Mouse (Mus musculus): ENCODE measurements around the gene Atm. TPM values are rescaled to one million over a fixed set of nuclear protein-coding genes. Genes with fewer than 3 reads are reported as not detected.

Gene Atm
- total and polyA plus RNA-seq, 3 experiments, result 19.0 to 33.6 (median 22.8) TPM

- peaks cover 6 to 27% of the 10 kb centered on the region in 2 experiments; a peak in 3 of 4 replicates for H3K4me1 ChIP-seq (ENCODE audit: control insufficient read depth in 1 of 2, insufficient read depth in 2 of 2)
- no peaks in the 10 kb centered on the region for H3K36me3 ChIP-seq (replicated peaks in 1 of 2; ENCODE audit: control insufficient read depth in 1 of 2, insufficient read depth in 1 of 2, low read length in 1 of 2)
- H3K9ac ChIP-seq (ENCODE audit: insufficient read depth, low read depth), result no peak overlapping the region
- no peak overlapping the region for H3K4me2 ChIP-seq (ENCODE audit: insufficient read depth, low read depth, poor library complexity, severe bottlenecking)
- no peak for DNase-seq (ENCODE audit: extremely low read depth)
- H3K27me3 ChIP-seq (replicated peaks), result no peaks in the 10 kb centered on the region
- TF ChIP-seq BHLHE40 (IDR thresholded peaks at IDR 0.05; ENCODE audit: low read depth, low read length) (peak; percentile 54), IRF4 (IDR thresholded peaks at IDR 0.05; ENCODE audit: low read depth, low read length) (no peak), UBTF (IDR thresholded peaks at IDR 0.05; ENCODE audit: low read depth, low read length) (no peak), ZMIZ1 (IDR thresholded peaks at IDR 0.05; ENCODE audit: low read depth, low read length) (no peak)
- in situ Hi-C loops (cut with MboI; ENCODE audit: low pct_ligation_motif_present, low pct_unique_long_range_greater_than_20kb, low sequenced_read_pairs) (no loop called here), dilution Hi-C loops (cut with MboI; ENCODE audit: extremely low pct_ligation_motif_present, extremely low pct_unique_long_range_greater_than_20kb, low sequenced_read_pairs) (no loop called here)
- H3K9me3 ChIP-seq (replicated peaks; ENCODE audit: low read length), result no peaks in the 10 kb centered on the region
- no peak overlapping the region for H3K27ac ChIP-seq (ENCODE audit: insufficient read depth, low read depth)
- no peak overlapping the region for H3K4me3 ChIP-seq (replicated peaks in 1 of 3; ENCODE audit: low read depth in 2 of 3, low read length in 2 of 3, poor library complexity in 1 of 3)
- H3K79me2 ChIP-seq (replicated peaks; ENCODE audit: control insufficient read depth, extremely low read depth, insufficient read depth, poor library complexity, severe bottlenecking), result no peaks in the 10 kb centered on the region
Observed at GRCm38 (mm10) chr9:53390136-53390535, 146.4 kb downstream of the Atm start.

Other genes with a start within 250 kb of the Atm start
- not detected in 2 replicates for gene Exph5, start 235.1 kb downstream of the Atm start, total RNA-seq (2012; rRNA removed)
- gene Exph5, start 235.1 kb downstream of the Atm start, total RNA-seq (2014; rRNA removed), result not detected in 2 replicates
- gene Exph5, start 235.1 kb downstream of the Atm start, polyA plus RNA-seq (2012; ENCODE audit: insufficient read length, low read depth), result 0.04 TPM in 1 of 2 replicates, not detected in the other
- gene Kdelc2, start 152.7 kb downstream of the Atm start, total RNA-seq (2012; rRNA removed), result not detected in 2 replicates
- gene Kdelc2, start 152.7 kb downstream of the Atm start, total RNA-seq (2014; rRNA removed), result not detected in 2 replicates
- gene Kdelc2, start 152.7 kb downstream of the Atm start, polyA plus RNA-seq (2012; ENCODE audit: insufficient read length, low read depth), result not detected in 2 replicates
- 0.30 and 0.38 TPM in 2 replicates for gene 4930550C14Rik, start 134.4 kb downstream of the Atm start, total RNA-seq (2012; rRNA removed)
- gene 4930550C14Rik, start 134.4 kb downstream of the Atm start, total RNA-seq (2014; rRNA removed), result 1.3 and 1.7 TPM in 2 replicates
- 0.97 and 1.5 TPM in 2 replicates for gene 4930550C14Rik, start 134.4 kb downstream of the Atm start, polyA plus RNA-seq (2012; ENCODE audit: insufficient read length, low read depth)
- 12.6 and 14.8 TPM in 2 replicates for gene Npat, start 307 bp upstream of the Atm start, total RNA-seq (2012; rRNA removed)
- 21.2 and 22.3 TPM in 2 replicates for gene Npat, start 307 bp upstream of the Atm start, total RNA-seq (2014; rRNA removed)
- gene Npat, start 307 bp upstream of the Atm start, polyA plus RNA-seq (2012; ENCODE audit: insufficient read length, low read depth), result 18.6 and 21.5 TPM in 2 replicates
- gene Acat1, start 73.6 kb upstream of the Atm start, total RNA-seq (2012; rRNA removed), result 48.0 and 49.2 TPM in 2 replicates
- gene Acat1, start 73.6 kb upstream of the Atm start, total RNA-seq (2014; rRNA removed), result 62.7 and 66.9 TPM in 2 replicates
- gene Acat1, start 73.6 kb upstream of the Atm start, polyA plus RNA-seq (2012; ENCODE audit: insufficient read length, low read depth), result 36.5 and 45.4 TPM in 2 replicates
- 21.0 and 25.4 TPM in 2 replicates for gene Cul5, start 133.3 kb upstream of the Atm start, total RNA-seq (2012; rRNA removed)
- 43.8 and 49.5 TPM in 2 replicates for gene Cul5, start 133.3 kb upstream of the Atm start, total RNA-seq (2014; rRNA removed)
- 33.7 and 37.3 TPM in 2 replicates for gene Cul5, start 133.3 kb upstream of the Atm start, polyA plus RNA-seq (2012; ENCODE audit: insufficient read length, low read depth)
- gene Rab39, start 169.5 kb upstream of the Atm start, total RNA-seq (2012; rRNA removed), result 2.1 and 2.4 TPM in 2 replicates
- gene Rab39, start 169.5 kb upstream of the Atm start, total RNA-seq (2014; rRNA removed), result 2.7 and 2.8 TPM in 2 replicates
- gene Rab39, start 169.5 kb upstream of the Atm start, polyA plus RNA-seq (2012; ENCODE audit: insufficient read length, low read depth), result 0.91 and 1.00 TPM in 2 replicates
- 3.1 and 3.4 TPM in 2 replicates for gene Slc35f2, start 234.8 kb upstream of the Atm start, total RNA-seq (2012; rRNA removed)
- gene Slc35f2, start 234.8 kb upstream of the Atm start, total RNA-seq (2014; rRNA removed), result 0.13 and 0.14 TPM in 2 replicates
- gene Slc35f2, start 234.8 kb upstream of the Atm start, polyA plus RNA-seq (2012; ENCODE audit: insufficient read length, low read depth), result 0.25 and 0.47 TPM in 2 replicates

Measured in CH12.LX (cell line).